Mouse (Mus musculus) erythroblast, embryonic 14.5 days (primary cell): ENCODE data around the gene Aak1.

Experiments used
- GATA1 ChIP-seq: IDR thresholded peaks from 2 replicates; pipeline ENCODE4 v1.6.1; 2012; ENCODE audit warnings: low read length, inconsistent platforms, mixed read lengths
- TAL1 ChIP-seq: IDR thresholded peaks from 3 replicates; pipeline ENCODE4 v1.6.1; 2012; ENCODE audit warnings: low read length, inconsistent platforms, mixed read lengths

DNA sequence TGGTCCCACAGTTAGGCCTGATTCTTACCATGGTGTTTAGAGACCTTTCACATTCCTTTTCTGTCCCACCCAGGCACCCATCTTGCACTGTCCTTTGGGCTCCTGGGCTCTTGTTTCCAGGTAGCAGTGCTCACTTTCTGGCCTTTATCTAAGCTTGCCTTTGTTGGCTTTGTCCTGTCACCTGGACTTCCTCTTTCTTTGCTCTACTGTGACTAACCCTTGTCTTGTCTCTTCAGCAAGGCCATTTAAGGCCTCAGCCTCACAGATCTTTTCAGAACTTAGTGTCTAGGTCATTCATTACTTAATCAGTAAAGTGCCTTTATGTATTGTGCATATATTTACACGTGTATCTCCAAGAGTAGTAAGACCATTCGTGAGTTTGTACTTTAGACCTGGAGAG is 99.4 kb downstream of the Aak1 start:
- TF ChIP-seq GATA1 = no peak
- TF ChIP-seq TAL1 = no peak
